Mouse (Mus musculus): ENCODE results near the gene Csrnp3.

The Csrnp3 gene

DNA sequence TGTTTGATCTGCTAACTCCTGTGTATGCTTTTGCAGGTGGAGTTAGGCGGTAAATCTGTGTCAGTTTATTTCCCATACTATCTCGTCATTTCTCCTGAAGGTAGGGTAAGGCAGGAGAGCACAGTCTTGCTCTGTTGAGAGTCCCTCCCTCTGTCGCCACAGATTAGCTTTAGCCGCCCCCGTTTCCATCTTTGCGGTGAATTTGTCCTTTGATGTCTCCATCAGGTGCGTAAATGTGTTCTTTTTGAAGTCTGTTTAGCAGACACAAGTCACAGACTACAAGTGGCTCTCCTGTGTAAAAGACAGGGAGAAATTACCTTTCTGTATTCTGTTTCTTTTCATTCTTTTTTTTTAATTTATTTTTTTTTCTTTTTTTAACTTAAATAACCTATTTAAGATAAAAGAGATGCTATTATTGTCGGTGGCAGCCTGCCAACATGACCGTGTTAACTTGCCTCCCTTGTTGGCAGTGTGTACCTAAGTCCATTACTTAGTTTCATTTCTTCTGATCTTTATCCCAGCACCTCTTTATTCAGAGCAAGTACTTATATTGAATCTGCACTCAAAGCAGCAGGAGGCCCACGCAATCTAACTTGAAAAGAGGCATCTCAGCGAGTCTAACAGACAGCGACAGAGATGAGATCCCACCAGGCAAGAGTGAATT lies 25.5 kb downstream of the Csrnp3 start:
- no peak for DNase-seq (ENCODE audit: low read depth, low spot score)

DNA sequence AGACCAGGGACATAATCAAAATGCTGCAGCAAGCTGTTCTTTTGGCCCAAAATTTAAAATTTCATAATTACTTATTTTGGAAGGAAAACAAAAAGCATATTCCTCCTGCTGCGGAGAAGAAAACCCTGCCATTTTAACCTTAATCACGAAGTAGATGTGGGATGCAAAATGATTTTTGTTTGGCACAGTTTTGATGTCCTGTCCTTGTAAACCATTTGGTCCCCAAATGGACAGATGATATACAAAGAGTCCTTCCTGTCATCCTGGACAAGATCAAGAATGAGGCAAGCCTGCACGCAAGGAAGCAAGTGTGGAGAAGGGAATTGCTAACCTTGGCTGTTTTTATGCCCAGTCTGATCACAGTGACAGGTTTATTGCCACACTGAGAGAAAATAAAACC lies 46.0 kb downstream of the Csrnp3 start:
- no peak for DNase-seq (ENCODE audit: low read depth, low spot score)

GRCm38 (mm10) chr2:65893241-65893640 lies 47.7 kb downstream of the Csrnp3 start:
- no peak for DNase-seq (ENCODE audit: low read depth, low spot score)

DNA sequence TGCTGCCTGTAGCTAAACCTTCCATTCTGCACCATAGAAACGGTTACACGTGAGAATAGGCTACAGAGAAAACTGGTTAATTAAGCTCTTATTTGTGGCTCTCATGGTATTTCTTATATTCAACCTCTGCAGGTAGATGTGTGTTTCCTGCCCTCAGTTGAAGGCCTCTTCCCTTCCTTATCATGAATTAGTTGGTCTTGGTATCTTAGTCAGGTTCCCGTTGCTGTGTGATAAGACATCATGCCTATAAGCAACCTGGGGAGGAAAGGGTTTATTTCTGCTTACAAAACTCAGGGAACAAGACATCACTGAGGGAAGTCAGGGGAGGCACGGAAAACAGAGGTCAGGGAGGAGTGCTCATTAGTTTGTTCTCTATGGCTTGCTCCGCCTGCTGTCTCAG lies 48.7 kb downstream of the Csrnp3 start:
- no peak for DNase-seq (ENCODE audit: low read depth, low spot score)

DNA sequence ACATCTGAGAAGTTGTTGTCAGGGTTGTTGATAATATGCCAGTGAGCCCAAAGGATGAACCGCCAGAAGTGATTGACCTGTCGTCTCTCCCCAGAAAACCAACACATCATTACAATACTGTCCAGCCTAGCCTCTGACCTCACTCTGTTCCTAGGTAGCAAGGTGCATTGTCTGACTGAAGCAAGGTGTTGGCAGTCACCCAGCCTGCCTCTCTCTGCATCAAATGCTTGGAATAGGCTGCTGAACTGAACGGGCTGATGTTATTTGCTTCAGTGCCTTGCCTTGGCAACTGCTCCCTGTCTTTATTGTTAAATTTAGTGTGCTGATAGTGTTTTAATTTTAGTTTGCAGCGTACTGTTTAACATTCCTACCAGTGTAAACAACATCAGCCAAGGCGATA lies 51.0 kb downstream of the Csrnp3 start:
- no peak for DNase-seq (ENCODE audit: low read depth, low spot score)

DNA sequence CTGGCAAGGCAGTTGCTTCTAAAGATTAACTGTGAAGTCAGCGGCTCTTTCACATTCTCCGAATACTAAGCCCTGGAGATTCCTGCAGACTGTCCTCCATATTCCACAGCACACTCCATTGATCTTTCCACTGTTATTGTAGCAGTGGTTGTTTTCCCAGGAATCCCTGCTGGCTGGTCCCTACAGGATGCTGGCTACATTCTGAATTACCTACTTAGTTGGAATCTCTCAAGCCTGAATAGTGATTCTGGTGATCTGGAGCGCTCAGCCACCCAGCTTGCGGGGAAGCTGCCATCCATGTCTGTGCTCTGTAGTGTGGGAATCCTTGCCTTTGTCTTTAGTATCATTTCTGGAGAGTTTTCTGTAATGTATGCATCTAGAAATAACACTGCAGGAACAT lies 51.5 kb downstream of the Csrnp3 start:
- peak; percentile 18 for DNase-seq (ENCODE audit: low read depth, low spot score)

- no peak for DNase-seq (ENCODE audit: low read depth, low spot score)
Measured at GRCm38 (mm10) chr2:65899478-65899877, 53.9 kb downstream of the Csrnp3 start.

DNA sequence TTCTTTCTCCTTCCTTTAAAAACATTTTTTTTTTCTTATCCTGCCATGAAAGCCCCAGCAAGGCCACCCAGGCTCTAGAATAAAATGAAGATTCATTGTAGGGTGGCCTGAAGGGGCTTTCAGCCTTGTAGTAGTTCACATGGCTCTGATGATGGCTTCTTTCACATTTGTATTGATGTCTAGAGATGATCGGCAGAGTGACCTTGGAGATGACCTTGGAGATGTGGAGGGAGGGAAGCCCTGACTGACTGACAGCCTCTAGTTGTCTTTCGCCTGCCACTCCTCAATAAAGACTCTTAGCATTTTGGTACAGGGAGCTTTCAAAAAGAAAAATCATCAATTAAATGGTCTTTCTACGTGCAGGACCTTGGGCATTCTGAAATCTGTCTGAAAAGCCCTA lies 63.0 kb downstream of the Csrnp3 start:
- peak; percentile 52 for DNase-seq (ENCODE audit: low read depth, low spot score)

GRCm38 (mm10) chr2:65909724-65910521 lies 64.4 kb downstream of the Csrnp3 start:
- peak; percentile 87 for DNase-seq (ENCODE audit: low read depth, low spot score)

DNA sequence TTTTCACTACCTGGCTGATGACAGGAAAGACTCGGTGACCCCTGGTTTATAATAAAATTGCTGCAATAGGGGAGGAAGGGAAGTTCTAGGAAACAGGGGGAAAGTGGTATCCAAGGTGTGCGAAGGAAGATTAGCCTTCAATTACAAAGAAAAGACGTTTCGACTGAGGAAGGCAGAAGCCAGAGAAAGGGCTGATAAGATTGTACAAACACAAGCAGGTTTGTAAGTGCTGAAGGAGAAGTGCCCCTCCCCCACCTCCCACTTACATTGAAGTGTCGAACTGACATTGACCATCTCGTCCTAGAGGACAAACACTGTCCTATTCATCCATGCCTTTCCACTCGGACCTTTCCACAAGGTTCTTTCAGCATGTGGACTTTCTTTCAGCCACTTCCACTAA lies 70.4 kb downstream of the Csrnp3 start:
- no peak for DNase-seq (ENCODE audit: low read depth, low spot score)

DNA sequence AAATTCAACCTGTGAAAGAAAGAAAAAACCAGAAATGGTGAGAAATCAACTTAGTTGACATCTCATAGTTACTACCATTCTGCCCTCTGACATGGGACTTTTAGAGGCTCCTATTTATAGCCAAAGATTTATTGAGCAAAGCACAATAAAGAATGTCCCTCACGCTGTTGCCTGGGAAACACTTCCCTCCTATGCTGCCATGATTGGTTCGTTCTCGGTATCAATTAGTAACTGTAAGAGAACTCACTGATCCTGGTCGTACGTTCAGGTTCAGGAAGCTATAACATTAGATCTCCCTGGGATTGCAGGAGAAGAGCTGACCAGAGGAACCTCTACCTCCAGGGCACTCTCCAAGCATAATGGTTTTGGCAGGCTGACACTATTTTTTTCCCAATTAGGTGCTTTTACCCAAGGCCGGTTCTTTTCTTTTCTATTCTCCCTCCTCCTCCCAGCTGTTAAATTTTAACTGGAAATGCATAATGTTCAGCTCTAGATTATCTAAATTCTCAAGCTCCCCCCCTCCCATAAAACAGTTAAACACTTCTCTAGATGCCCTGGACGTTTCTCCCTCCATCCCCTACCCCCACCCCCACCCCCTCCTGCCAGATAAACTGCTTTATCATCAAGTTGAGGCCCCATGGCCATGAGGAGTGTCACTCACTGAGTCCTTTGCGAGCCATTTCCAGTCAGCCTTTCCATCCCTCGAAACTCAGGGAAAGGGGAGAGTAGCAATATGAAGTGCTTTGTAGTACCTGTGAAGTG lies 75.3 kb downstream of the Csrnp3 start:
- no peak for DNase-seq (ENCODE audit: low read depth, low spot score)

DNA sequence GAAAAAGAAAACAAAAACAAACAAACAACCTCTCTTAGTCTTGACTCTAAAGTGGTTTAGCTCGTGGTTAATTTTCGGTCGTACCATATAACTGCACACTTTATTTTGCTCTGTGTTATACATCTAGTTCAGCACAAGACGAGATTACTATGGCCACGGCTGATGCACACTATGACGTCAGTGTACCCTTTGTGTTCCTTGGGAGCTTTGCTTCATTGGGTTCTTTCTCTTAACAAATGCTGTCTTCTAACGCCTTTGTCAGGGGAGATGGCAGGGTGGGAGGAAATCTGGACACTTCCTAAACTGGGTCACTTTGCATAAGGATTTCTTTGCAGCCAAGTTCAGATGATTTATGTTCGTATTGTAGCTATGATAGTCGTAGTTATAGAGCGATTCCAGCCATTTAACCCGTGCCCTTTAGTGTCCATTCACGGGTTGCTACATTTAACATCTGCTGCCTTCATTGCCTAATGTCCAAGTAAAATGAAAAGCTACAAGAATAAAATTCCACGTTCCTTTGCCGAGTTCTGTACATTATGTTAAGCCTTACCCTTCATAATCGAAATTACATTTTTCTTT lies 79.9 kb downstream of the Csrnp3 start:
- DNase-seq (ENCODE audit: low read depth, low spot score), result peak; percentile 28

GRCm38 (mm10) chr2:65926935-65927708 lies 81.6 kb downstream of the Csrnp3 start:
- no peak for DNase-seq (ENCODE audit: low read depth, low spot score)

DNA sequence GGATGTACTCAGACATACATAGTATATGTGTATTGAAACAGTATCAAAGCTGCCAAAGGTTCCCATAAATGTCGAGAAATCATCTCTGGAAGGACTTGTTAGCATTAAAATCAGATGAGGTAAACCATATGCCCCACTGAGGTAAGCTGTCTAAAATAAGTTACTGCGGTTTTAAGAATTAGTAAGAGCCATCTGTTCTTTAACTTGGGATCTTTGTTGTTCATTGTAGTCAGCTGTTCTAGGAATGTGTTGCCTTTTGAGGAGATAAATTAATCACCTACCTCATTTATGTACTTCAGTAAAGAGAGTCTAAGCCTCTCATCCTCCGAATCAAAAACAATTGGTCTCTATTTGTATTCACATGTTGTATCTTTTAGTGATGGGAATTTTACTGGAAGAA lies 83.7 kb downstream of the Csrnp3 start:
- DNase-seq (ENCODE audit: low read depth, low spot score), result no peak

DNA sequence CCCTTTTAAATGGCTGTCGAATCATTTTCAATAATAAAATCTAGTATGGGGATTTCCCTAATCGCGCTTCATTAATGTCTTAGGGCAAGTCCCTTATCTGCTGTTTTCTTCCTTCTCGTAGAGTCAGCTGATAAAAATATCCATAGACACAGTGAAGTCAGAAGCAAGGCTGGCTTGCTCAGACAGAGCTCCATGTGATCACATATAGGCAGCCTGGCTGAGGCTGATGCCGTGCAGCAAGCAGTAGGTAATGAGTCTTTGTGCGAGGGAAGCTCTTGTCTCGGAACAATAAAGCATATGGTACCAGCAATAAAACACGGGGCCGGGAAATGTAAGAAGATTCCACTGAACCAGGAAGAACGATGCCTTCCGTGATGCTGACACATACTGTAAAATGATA lies 84.4 kb downstream of the Csrnp3 start:
- no peak for DNase-seq (ENCODE audit: low read depth, low spot score)

GRCm38 (mm10) chr2:65931313-65931712 lies 85.7 kb downstream of the Csrnp3 start:
- no peak for DNase-seq (ENCODE audit: low read depth, low spot score)

DNA sequence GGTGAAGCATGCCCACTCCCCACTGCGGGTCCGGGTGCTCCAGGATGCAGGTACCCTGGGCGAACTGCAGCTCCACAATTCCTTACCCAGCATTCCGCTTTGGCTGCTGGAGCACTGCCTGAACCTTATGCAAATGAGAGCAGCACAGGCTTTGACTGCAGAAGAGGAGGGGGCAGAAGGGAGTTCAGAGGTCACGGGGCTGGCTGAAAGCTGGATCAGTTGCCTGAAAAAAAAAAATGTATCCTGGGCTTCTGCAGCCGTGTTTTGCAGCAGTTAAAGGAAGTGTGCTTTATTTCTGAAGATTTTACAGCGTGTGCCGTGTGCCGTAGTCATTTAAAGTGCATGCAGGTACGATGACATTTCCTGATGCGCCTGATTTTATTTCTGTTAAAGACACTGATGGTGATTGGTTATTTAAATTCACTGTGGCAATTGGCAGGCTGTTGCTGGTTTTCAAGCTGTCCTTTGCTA lies 86.3 kb downstream of the Csrnp3 start:
- DNase-seq (ENCODE audit: low read depth, low spot score), result peak; percentile 90

DNA sequence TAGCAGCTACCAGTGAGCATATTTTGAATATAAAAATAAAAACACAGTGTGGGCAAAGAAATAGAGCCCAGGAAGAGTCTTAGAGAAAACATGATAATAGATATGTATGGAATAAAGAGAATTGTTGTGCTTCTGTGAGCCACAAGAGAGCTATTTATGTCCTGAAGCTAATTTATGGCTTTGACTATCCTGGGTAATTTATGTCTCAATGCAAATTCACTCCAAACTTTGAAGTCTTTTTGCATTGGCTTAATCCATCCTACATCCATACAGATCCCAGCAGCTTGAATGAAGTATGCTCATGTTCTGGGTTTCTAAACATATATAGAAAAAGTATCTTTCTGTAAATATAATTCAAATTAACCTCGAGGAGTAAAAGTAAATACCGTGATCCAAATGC lies 88.5 kb downstream of the Csrnp3 start:
- no peak for DNase-seq (ENCODE audit: low read depth, low spot score)

DNA sequence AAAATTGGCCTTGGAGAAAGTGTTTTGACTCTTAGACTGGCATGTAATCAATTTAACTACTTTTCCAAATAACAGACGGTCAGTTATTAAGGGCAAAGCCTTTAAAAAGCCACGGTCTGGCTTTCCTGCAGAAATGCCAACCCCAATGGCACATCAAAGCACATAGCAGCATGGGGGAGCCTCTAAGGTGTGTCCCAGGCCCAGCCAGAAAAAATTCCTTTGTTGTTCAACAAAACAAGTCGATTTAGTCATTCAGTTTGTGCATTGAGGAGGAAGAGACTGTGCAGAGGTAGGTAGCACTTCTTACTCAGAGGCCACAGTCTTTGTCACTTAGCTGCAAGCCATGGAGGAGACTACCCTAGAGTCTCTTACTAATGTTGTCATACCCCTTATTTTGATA lies 93.3 kb downstream of the Csrnp3 start:
- peak; percentile 88 for DNase-seq (ENCODE audit: low read depth, low spot score)

DNA sequence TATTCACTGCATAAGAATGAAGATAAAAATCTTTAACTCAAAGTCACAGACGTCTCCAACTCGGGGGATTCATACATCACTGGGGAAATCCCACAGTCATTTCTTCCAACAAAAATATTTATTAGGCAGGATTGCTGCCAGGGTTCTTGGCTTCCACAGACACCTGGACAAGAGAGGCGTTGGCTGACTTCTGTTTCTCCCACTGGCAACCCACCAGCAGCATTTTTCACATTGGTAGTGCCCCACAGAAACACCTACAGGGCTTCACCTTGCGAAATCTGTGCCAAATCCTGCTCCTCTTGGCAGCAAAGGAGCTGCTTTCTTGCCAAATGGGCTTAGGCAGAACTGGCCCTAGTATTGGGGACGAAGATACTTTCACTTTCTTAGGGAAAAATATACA lies 94.8 kb downstream of the Csrnp3 start:
- no peak for DNase-seq (ENCODE audit: low read depth, low spot score)

DNA sequence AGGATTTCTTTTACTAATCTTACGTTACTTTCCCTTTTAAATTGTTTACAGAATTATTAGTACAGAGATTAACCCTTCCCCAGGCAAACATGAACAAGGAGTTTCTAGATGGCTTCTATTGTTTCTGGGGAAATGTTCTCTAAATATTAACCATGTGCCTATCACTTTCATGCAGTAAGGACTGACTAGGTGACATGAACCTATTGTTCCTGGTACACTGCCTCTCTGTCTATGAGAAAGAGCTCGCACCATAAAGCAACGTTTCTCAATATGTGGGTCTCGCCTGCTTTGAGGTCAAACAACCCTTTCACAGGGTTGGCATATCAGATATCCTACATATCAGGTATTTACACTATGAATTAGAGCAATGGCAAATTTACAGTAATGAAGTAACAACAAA lies 96.8 kb downstream of the Csrnp3 start:
- DNase-seq (ENCODE audit: low read depth, low spot score), result no peak

Data from R1 (cell line).